Mouse (Mus musculus): ENCODE data around the gene Shc3.

GRCm38 (mm10) chr13:51505711-51506110 lies 63.5 kb downstream of the Shc3 start:
- TF ChIP-seq CTCF (IDR thresholded peaks at IDR 0.05; ENCODE audit: control insufficient read depth, insufficient read depth, insufficient read length) (no peak), CEBPB (IDR thresholded peaks at IDR 0.05; ENCODE audit: low read depth) (no peak), USF1 (IDR thresholded peaks at IDR 0.05; ENCODE audit: low read depth) (no peak), MYOD1 (IDR thresholded peaks at IDR 0.05; ENCODE audit: control insufficient read depth, insufficient read length, low read depth) (no peak), MAX (IDR thresholded peaks at IDR 0.05) (no peak), MYOG (IDR thresholded peaks at IDR 0.05; ENCODE audit: control insufficient read depth, extremely low read depth, insufficient read length) (no peak), FOSL1 (IDR thresholded peaks at IDR 0.05; ENCODE audit: insufficient read depth, low read length, poor library complexity, severe bottlenecking) (no peak)

Measured in C2C12 (cell line).